Mouse (Mus musculus): Measurements from ENCODE around the gene Msi2.
A peak's percentile ranks its signal among the peaks of the same experiment; 100 is the strongest.

Gene Msi2

GRCm38 (mm10) chr11:88506109-88506508 is 212.2 kb downstream of the Msi2 start:
- no peak for DNase-seq

- DNase-seq, result no peak
Observed at GRCm38 (mm10) chr11:88502566-88502965, 215.7 kb downstream of the Msi2 start.

GRCm38 (mm10) chr11:88498491-88498890 is 219.8 kb downstream of the Msi2 start:
- no peak for DNase-seq

GRCm38 (mm10) chr11:88496460-88496859 is 221.9 kb downstream of the Msi2 start:
- no peak for DNase-seq

- DNase-seq, result no peak
Observed at GRCm38 (mm10) chr11:88495759-88496158, 222.6 kb downstream of the Msi2 start.

GRCm38 (mm10) chr11:88495018-88495417 is 223.3 kb downstream of the Msi2 start:
- no peak for DNase-seq

- DNase-seq, result no peak
Observed at GRCm38 (mm10) chr11:88493795-88494559, 224.3 kb downstream of the Msi2 start.

- no peak for DNase-seq
Observed at GRCm38 (mm10) chr11:88492585-88492984, 225.7 kb downstream of the Msi2 start.

GRCm38 (mm10) chr11:88489985-88490384 is 228.3 kb downstream of the Msi2 start:
- DNase-seq, result no peak

GRCm38 (mm10) chr11:88488941-88489724 is 229.2 kb downstream of the Msi2 start:
- peak; percentile 57 for DNase-seq

GRCm38 (mm10) chr11:88488175-88488940 is 230.0 kb downstream of the Msi2 start:
- DNase-seq, result no peak

- DNase-seq, result no peak
Observed at GRCm38 (mm10) chr11:88485987-88486386, 232.3 kb downstream of the Msi2 start.

GRCm38 (mm10) chr11:88485088-88485487 is 233.2 kb downstream of the Msi2 start:
- no peak for DNase-seq

GRCm38 (mm10) chr11:88484047-88484446 is 234.3 kb downstream of the Msi2 start:
- no peak for DNase-seq

- no peak for DNase-seq
Observed at GRCm38 (mm10) chr11:88482636-88483035, 235.7 kb downstream of the Msi2 start.

GRCm38 (mm10) chr11:88482236-88482635 is 236.1 kb downstream of the Msi2 start:
- DNase-seq, result peak; percentile 29

- DNase-seq, result peak; percentile 72
Observed at GRCm38 (mm10) chr11:88481602-88482161, 236.6 kb downstream of the Msi2 start.

GRCm38 (mm10) chr11:88481092-88481601 is 237.2 kb downstream of the Msi2 start:
- no peak for DNase-seq

GRCm38 (mm10) chr11:88479498-88479897 is 238.8 kb downstream of the Msi2 start:
- no peak for DNase-seq

GRCm38 (mm10) chr11:88474889-88475440 is 243.3 kb downstream of the Msi2 start:
- DNase-seq, result no peak

- no peak for DNase-seq
Observed at GRCm38 (mm10) chr11:88472731-88473130, 245.6 kb downstream of the Msi2 start.

GRCm38 (mm10) chr11:88471981-88472647 is 246.2 kb downstream of the Msi2 start:
- no peak for DNase-seq

All from cerebellum, adult 8-10 months (tissue).